In genomic region chr6:9685182-9685581, GRCm38 (mm10) we compare ENCODE assay signal across 26 mouse cellular contexts.
"Had no signal": no experiment of that assay in that cellular context is flagged by ENCODE, and none has a peak within 500 bp of the region (broad histone marks: within the 10 kb centered on the region; RNA-seq: fewer than 3 reads in every experiment).

No protein-coding gene starts in this region.

- H3K36me3 ChIP-seq: heart, embryonic 13.5 days; heart, embryonic 15.5 days; hindbrain, embryonic 15.5 days; kidney, embryonic 15.5 days; limb, embryonic 10.5 days; limb, embryonic 12.5 days; liver, embryonic 13.5 days had no signal

- H3K9ac ChIP-seq: heart, embryonic 13.5 days; heart, embryonic 15.5 days; hindbrain, embryonic 15.5 days; kidney, embryonic 15.5 days; limb, embryonic 12.5 days; liver, embryonic 13.5 days had no signal

- H3K27ac ChIP-seq: heart, adult 2 months; heart, embryonic 13.5 days; heart, embryonic 15.5 days; hindbrain, embryonic 15.5 days; hindbrain, postnatal 0 days; kidney, embryonic 15.5 days; kidney, postnatal 0 days; limb, embryonic 10.5 days; limb, embryonic 12.5 days; liver, embryonic 13.5 days had no signal

- DNase-seq: gastrocnemius, postnatal 14 days; gastrocnemius, postnatal 36 days; heart, adult 11 months; heart, adult 2 months; heart, postnatal 14 days; heart, postnatal 36 days; kidney, adult 11 months; kidney, adult 2 months; kidney, adult 9 months; kidney, postnatal 14 days; kidney, postnatal 36 days; layer of hippocampus, adult 9-11 months; layer of hippocampus, postnatal 36 days; liver; liver, embryonic 13.5 days had no signal

- ATAC-seq: hindbrain, postnatal 0 days; intestine, embryonic 16.5 days had no signal

- H3K27me3 ChIP-seq: heart, embryonic 13.5 days; heart, embryonic 15.5 days; hindbrain, embryonic 15.5 days; kidney, embryonic 15.5 days; limb, embryonic 12.5 days; liver, embryonic 13.5 days had no signal

- H3K4me2 ChIP-seq: heart, embryonic 11.5 days; heart, embryonic 13.5 days; heart, embryonic 15.5 days; hindbrain, embryonic 15.5 days; kidney, embryonic 15.5 days; limb, embryonic 12.5 days; liver, embryonic 11.5 days; liver, embryonic 13.5 days had no signal

- H3K9me3 ChIP-seq: heart, embryonic 13.5 days; heart, embryonic 15.5 days; hindbrain, embryonic 15.5 days; kidney, embryonic 15.5 days; limb, embryonic 10.5 days; limb, embryonic 12.5 days; liver, embryonic 13.5 days had no signal

- H3K4me1 ChIP-seq: heart, embryonic 13.5 days; heart, embryonic 15.5 days; hindbrain, embryonic 15.5 days; kidney, embryonic 15.5 days; limb, embryonic 10.5 days; limb, embryonic 12.5 days; liver, embryonic 13.5 days had no signal

- H3K4me3 ChIP-seq: heart, adult 2 months; heart, embryonic 13.5 days; heart, embryonic 15.5 days; hindbrain, embryonic 15.5 days; kidney, embryonic 15.5 days; limb, embryonic 10.5 days; limb, embryonic 12.5 days; liver, embryonic 13.5 days had no signal
